Mouse (Mus musculus) skeletal muscle tissue, adult 2 months (tissue): ENCODE results near the gene Syvn1.
A peak's percentile ranks its signal among the peaks of the same experiment; 100 is the strongest.

Experiments
- DNase-seq: peaks from one replicate; pipeline ENCODE4 v3.0.0-alpha.2; 2012; ENCODE audit warnings: low read depth, low spot score

The Syvn1 gene

DNA sequence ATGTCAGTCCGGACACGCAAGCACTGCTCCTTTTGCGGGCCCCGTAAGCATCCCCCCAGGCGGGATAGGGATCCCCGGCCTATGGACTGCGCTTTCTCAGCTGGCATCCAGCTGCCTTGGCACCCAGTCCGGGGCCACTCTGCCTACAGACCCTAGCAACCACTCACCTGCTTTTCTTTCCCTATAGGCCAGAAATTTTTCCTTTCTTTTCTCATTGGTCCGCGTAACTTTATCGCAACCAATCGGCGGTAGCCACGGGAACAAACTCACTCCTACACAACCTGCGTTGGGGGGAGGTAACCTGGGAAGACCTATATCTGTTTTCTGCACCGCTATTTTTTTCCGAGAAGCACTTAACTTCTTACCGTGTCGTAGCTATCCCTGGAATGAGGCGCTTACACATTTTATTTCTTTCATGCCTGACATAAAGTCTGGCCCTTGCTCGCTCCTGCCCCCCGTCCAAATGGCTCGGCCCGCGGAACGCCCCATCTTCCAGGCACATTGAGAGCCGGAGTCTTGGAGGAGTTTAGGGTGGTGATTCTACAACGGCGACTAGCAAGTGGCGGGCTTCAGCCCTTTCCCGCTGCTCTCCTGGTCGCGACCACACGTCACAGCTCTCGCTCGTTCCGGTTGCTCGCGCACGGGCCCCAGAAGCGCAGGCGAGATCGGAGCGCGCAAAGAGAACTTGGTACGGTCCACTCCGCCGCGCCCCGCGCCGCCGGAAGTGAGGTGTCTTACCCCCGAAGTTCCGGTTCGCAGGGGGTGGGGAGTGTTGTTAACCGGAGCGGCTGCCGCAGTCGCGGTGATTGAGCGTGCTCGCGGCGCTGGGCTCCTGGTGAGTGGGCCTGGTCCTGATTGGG, at the start of gene Syvn1:
Gene Syvn1, plus strand, starts transcription at position 283 of the 860 bp plus-strand sequence.
- DNase-seq: peak; percentile 90

DNA sequence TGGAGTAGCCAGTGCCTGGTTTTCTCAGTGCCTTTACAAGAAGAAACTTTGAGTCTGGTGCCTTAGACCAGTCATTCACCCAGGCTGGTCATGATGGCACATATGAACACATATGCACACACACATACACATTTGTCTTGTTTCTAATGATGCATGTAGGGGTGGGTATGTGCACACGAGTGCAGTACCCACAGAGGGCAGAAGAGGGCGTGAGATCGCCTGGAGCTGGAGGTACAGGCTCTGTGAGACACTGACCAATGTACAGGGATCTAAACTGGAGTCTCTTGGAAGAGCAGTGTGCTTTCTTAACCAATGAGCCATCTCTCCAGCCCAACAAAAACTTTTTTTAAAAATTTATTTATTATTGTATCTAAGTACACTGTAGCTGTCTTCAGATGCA, 48.2 kb upstream of the Syvn1 start:
- no peak for DNase-seq

DNA sequence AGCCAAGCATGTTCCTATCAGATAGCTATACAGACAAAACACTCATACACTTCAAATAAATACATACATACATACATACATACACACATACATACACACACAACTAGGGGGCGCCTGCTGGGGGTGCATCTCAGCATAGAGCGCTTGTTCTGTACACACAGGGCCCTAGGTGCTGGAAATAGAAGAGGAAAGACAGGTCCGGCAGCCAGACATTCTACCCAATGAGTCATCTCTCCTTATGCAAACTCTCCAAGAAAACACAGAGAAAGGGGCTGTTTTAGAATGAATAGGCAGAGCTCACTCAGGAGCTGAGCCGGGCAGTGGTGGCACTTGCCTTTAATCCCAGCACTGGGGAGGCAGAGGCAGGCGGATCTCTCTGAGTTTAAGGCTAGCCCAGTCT, 46.4 kb upstream of the Syvn1 start:
- DNase-seq: no peak

DNA sequence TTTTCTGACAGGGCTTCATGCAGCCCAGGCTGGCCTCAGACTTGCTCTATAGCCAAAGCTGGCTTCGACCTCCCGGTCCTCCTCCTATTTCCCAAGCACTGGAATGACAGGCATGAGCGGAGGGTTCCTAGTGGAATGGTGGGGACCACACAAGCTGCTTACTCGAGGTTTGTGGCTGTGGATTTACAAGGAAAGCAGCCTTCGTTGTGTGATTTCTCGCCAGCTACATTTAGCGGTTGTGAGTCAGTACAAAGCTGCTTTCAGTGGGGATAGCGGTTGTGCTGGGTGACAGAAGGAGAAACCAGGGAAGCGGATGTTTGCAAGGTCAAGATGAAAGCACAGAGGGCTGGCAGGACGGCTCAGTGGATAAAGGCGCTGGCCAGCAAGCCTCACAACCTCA, 40.8 kb upstream of the Syvn1 start:
- DNase-seq: no peak

DNA sequence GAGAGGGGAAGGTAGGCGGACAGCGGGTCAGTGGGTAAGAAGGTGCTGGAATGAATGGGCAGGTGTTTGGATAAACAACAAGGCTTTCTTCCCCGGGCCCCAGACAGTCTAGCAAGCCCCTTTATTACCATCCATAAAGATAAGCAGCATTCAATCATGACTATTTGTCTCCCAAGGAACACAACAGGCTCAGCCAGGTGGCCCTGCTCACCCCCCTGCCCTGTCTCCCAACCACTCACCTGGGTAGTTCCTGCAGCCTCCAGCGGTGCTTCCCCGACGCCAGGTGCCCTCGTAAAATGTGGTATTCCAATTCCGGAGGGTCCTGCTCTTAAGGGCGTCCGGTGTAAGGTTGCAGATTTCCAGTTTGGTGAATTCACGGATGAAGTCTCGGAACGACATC, 39.4 kb upstream of the Syvn1 start:
- no peak for DNase-seq

DNA sequence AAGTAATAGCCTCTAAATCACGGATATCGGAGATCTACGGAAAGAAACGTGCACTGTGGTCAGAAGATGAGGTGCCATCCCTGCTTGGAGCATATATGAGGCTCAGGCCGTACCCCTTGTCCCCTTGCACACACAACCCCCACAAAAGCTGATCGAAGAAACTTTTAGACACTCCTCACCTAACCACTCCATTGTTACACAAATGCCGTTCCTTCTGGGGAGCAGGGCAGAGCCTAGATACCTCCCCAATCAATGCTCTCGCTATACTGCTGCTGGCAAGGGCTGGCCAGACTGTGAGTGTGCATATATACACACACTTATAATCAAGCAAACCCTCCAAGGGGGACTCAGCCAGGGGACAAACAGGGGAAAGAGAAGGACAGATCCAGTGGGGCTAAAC, 37.2 kb upstream of the Syvn1 start:
- no peak for DNase-seq

DNA sequence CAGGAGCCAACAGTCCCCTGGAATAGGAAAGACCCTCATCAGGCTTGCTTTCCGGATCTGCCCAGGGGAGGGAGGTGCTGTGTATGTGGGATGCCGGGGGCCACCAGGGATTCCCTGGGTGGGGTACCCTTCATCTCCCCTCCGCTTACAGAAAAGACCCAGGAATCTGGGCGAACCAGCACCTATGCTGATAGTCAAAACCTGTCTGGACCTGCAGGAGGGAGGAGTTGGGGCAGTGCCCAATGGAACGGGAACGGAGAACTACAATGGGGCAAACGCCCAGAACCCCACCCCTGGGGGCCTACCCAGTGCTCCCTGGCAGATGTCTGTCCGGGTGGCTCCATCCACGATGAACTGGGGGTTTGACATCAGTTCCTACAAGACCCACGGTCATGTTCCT, 32.7 kb upstream of the Syvn1 start:
- no peak for DNase-seq

DNA sequence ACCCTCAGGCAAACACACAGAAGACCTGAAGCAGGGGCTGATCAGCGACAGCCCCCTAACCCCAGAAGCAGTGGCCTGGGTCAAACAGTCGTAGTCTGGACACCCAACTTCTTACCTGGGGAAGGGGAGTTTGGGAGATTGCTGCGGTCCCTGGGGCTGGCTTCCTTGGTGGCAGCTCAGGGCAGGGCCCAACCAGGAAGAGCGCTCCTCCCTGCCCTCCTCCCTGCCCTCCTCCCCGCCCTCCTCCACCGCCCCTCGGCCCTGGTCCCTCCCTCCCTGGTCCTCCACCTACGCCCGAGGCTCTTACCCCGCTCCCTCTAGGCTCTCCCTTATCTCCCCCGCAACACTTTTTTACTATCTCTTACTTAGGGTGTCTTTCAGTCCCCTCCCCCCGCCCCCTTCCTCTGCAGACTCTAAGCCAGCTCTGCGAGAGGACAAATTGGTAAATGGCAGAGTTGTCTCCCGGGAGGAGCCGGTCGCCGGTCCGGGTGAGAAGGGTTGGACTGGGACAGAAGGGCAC, 31.3 kb upstream of the Syvn1 start:
- no peak for DNase-seq

DNA sequence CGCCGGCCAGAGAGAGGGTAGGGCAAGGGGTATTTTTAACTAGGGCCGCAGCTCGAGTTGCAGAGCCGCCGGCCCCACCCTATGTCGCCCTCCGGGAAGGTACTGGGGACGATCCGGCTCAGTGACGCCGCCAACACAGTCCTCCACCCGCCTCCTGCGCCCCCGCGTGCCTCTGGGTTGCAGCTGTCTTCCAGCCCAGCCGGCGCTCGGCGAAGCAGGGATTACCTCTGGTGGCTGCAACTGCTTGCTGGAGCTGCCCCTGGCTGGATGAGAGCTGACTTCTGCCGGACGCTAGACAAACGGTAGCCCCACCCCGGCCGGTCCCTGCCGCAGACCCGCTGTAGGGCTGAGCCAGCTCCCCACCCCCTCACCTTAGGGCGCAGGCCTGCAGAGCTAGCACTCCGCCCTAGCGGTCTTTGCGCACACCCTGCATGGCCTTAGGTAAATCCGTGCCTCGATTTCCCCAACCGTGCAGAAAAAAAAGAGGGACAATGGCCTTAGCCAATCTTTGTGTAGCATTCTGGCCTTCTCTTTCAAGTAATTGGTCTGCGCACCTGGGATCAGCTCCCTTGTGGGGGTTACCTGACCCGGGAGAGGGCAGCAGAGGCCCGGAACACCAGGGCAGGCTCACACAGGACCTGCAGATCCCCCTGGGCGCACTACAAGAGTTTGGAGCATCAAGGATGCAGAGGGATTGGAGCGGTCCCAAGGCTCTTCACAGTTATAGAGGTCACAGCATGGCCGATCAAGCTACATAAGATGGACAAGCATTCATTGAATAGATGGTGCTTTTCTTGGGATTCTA, 30.7 kb upstream of the Syvn1 start, which contains the start of gene Capn1:
Gene Capn1, minus strand, starts transcription at position 387 of the 805 bp plus-strand sequence.
- DNase-seq: peak; percentile 84

DNA sequence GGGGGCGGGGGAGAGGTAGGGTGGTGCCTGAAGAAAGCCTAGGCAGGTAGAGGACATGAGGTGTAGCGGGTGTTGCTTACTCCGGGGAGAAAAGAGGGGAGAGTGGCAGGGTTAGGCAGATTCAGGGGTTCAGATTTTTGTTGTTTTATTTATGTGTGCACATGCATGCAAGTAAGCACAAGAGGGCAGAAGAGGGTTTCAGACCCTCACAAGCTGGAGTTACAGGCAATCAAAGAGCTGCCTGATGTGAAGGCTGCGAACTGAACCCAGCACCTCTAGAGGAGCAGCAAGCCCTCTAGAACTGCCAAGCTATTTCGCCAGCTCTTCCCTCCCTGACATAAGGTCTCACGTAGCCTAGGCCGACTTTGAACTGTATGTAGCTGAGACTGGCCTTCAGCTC, 29.8 kb upstream of the Syvn1 start:
- peak; percentile 31 for DNase-seq

DNA sequence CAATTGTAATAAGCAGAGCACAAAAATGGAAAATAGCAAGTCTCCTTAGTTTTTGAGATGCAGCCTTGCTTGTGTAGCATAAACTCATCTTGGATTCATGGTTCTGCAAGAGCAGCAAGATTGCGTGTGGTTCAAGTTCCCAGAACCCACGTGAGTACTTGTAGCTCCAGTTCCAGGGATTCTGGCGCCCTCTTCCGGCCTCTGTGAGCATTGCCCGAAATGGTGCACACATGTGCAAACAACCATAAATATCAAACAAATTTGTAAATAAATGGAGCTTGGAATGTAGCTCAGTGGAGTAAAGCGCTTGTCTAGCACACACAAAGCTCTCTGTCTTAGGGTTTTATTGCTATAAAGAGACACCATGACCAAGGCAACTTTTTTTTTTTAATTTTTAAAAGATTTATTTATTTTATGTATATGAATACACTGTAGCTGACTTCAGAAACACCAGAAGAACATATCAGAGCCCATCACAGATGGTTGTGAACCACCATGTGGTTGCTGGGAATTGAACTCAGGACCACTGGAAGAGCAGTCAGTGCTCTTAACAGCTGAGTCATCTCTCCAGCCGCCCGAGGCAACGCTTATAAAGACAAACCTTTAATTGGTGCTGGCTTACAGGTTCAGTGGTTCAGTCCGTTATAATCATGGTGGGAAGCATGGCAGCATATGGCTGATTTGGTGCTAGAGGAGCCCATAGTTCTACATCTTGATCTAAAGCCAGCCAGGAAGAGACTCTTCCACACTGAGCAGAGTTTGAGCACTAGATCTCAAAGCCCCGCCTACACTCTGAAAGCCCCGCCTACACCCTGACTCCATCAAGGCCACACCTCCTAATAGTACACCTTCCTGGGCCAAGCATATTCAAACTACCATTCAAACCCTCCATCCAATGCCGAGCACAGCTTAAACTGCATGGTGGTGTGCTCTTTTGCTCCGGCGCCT, 28.0 kb upstream of the Syvn1 start:
- DNase-seq: peak; percentile 94

DNA sequence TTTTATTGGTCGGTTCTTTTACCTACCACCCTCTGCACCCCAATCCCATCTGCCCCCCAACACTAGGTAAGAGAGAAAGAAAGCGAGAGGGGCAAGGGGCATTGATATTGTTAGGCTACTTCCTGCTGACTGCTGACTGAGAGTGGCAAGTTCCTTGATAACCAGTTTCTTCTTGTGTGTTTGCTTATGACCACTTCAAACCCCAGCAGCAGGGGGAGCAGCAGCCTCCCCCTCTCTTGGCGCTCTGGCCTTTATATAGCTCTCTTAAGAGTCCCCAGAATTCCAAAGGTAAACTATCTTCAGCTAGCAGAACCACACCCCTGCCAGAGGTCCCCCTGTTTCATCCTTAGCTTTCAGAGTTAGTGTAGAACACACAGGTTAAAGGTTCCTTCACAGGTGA, 26.1 kb upstream of the Syvn1 start:
- no peak for DNase-seq

DNA sequence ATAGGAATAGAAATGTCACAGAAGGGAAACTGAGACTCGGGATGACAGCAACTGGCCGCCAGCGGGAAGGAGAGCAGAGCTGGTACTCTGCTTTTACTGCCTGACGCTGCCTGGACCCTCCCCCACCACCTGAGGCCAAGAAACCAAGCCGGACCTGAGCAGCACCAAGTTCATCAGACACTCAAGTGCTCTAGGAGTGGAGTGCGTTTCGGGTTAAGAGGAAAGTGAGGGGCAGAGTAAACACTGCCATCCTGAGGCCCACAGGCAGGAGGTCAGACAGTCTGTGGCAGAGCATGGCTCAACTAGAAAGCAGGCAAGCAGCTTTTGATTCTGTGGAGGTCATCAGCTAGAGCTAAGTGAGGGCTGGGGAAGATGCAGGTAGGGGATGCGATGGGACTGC, 23.3 kb upstream of the Syvn1 start:
- no peak for DNase-seq

DNA sequence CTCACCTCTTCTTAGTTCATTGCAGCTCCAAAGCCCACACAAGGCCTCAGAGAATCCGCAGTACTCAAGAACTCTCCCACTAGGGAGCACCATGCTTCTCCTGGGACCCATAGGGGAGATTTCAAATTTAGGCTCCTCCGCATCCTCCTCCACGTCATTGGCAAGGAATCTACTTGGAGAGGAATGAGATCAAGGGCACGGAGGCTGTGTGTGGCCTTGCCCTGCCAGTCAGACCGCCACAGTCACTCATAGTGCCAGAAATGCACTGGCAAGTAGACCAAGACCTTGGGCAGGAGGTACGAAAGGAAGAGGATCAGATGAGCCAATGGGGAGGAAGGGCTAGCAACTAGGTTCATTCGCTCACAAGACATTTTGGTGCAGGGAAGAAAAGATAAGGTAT, 22.4 kb upstream of the Syvn1 start:
- DNase-seq: no peak

DNA sequence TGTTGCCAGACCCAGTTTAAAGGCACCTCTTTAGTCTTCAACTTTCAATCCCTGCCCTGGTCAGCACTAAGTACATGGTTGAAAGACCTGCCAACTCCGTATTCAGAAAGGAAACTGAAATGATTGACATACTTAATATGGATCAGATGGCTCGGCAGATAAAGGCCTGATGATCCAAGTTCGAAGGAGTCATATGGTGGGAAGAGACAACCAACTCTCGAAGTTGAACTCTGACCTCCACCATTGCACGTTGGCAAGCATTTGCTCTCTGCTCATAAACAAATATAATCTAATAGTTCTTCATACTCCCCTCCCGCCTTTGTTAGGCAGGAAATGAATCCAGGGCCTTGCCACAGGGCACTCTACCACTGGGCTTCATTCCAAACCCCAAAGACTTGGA, 17.4 kb upstream of the Syvn1 start:
- DNase-seq: no peak

DNA sequence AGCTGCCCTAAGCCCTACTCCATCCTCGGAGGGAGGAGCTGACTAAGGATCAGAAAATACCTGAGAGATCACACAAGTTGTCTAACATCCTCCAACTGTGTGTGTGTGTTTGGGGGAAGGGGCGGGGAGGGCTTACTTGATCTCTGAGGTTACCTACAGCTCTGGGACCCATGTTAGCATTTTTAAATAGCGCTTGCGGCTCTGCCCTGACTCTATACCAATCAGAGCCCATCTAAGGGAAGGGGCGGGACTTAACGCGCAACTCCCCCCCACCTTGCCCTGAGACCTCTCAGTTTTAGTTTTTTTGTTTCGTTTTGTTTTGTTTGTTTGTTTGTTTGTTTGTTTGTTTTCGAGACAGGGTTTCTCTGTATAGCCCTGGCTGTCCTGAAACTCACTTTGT, 16.9 kb upstream of the Syvn1 start:
- DNase-seq: no peak

DNA sequence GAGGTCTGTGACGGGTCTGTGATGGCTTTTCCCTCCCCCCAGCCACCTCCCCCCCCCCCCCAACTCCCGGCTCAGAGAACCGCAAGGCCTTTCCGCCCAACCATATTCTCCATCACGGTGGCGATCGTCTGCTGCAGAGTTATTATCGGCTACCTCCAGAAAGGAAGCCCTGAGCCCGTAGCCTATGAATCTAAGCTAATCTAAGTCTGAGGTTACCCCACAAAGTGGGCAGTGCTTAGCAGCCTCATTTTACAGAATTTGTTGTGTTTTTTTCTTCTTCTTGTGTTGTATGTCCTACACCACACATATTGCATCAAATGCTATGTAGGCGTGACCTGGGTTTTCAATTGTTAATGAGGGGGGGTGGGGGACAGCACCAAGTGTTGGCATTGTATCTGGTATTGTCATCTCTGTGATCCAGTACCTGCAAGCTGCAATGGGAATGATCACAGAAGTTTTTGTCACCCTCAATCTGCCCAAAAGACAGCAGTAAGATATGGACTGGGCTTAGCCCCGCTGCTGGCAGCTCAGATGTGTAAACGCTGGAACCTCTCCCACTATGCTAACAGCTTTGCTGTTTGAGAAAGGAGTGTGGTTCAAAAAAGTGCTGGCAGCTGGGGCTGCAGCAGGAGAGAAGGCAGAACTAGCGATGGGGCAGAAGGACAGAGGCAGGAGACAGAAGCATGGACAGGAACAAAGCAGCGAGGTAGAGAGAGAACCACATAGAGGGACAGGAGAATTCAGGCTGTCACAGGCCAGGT, 15.7 kb upstream of the Syvn1 start:
- DNase-seq: no peak

DNA sequence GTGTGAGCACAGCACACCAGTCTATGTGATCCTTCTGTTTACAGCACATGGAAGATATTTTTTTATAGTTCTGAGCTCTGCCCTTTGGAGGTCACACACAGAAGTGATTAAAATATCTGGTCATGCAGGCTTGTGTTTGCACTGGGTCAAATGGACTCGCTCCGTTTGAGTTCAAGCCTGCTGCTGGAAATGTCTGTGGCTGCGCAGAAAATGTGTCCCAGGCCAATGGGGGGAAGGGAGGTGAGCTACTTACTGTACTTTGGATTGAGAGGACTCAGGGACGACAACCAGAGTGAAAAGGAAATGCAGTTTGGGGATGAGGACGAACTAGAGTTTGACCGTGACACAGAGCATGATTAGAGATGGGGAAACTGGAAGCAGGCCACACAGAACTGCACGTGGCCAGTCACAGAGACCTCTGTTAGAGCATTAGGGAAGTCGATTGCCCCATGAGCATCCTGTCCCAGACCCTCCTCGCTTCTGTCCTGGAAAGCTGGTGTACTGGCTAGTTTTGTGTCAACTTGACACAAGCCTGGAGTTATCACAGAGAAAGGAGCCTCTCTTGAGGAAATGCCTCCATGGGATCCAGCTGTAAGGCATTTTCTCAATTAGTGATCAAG, 10.3 kb upstream of the Syvn1 start:
- DNase-seq: no peak

DNA sequence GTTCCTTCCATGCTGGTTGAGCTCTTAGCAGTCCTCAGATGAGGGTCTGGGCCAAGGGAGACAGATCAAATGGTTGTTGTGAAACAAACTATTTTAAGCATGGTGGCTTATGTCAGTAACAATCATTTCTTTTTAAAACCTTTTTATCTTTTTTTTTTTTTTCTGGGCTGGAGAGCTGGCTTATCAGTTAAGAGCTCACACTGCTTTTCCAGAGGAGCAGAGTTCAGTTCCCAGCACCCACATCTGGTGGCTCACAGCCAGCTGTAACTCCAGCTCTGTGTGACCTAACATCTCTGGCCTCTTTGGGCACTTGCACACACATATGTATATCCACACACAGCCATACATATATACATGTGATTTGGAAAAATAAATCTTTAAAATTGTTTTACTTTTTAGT, 8.7 kb upstream of the Syvn1 start:
- no peak for DNase-seq

DNA sequence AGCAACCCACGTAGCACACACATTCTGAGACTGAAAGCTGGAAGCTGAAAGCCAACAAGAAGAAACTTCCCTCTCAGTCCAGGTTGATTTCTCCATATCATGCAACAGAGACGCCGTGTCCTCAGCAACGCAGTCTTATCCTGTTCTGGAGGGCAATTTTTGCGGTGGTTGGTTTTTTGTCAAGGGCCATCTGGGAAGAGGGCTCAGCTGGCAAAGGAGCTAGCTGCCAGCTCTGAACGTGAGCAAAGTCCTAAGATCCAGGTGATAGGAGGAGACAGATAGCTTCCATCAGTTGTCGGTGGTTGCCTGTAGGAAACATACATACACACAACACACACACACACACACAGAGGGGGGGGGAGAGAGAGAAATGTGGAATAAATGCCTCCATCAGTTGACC, 8.1 kb upstream of the Syvn1 start:
- DNase-seq: no peak
